Mouse (Mus musculus): ENCODE results near the gene Pola1.

The Pola1 gene

GRCm38 (mm10) chrX:93631657-93632449, at the start of gene Pola1:
Gene Pola1, minus strand, starts transcription at chrX:93632155.
- in situ Hi-C loops (cut with MboI, MseI): no loop called here

GRCm38 (mm10) chrX:93676228-93676627, 44.3 kb upstream of the Pola1 start:
- in situ Hi-C loops (cut with MboI, MseI): no loop called here

DNA sequence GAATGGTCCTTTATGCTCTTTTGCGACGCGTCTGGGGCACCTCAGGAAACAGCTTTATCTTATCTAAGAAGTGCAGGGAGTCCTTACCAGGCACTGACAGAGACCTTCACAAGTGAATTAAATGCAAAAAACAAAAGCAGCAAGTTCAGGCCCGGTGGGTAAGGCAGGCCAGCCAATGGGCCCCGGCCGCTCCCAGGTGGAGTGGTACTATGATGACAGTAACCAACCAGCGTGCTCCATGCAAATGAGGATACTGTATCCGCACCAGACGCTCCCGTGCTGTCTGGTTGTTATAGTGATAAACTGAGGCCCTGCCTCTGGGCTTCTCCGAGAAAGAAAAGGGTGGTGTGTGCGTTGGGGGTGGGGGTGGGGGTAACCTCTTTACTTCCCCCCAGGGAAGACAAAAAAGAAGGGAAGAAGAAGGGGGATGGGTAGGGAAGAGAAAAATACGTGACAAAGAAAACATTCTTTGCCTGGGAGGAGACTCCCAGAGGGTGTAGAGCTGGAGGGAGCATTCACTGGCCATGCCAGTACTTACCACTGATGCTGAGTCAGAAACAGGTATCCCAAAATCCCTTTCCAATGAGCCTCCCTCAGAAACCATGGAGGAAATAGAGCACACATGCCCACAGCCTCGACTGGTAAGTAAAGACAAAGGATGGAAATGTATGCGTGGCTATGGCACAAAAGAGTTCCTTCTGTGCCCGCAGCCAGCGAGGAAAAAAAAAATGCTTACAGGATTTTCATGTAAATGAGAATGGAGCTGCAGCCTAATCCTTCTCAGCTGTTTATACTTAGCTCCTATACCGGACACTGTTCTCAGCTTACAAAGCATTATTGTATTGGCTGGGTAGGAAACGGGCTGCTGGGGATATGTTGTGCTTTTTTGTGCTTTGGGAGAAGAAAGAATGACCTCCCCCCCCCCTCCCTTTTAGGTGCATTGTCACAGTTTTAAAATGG, 43.2 kb upstream of the Pola1 start:
- in situ Hi-C loops (cut with MboI, MseI): no loop called here

GRCm38 (mm10) chrX:93674432-93674831, 42.5 kb upstream of the Pola1 start:
- in situ Hi-C loops (cut with MboI, MseI): no loop called here

DNA sequence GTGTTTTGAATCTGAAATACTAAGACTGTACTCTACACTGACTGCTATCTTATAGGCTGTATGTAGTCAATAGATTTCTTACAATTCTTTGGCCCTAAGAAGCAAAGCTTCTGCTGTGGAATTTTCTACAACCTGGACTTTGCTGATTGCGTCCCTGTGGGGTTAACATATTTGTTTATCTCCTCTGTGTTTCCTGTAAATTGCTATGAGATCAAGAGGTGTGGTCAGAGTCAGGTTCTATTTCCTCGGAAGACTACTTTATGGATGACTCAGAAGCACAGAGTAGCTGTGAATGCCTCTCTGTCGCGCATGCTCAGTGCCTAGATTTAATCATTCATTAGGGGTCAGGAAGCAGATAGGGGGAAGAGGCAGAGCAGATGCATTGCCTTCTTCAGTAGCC, 32.8 kb upstream of the Pola1 start:
- in situ Hi-C loops (cut with MboI, MseI): no loop called here

DNA sequence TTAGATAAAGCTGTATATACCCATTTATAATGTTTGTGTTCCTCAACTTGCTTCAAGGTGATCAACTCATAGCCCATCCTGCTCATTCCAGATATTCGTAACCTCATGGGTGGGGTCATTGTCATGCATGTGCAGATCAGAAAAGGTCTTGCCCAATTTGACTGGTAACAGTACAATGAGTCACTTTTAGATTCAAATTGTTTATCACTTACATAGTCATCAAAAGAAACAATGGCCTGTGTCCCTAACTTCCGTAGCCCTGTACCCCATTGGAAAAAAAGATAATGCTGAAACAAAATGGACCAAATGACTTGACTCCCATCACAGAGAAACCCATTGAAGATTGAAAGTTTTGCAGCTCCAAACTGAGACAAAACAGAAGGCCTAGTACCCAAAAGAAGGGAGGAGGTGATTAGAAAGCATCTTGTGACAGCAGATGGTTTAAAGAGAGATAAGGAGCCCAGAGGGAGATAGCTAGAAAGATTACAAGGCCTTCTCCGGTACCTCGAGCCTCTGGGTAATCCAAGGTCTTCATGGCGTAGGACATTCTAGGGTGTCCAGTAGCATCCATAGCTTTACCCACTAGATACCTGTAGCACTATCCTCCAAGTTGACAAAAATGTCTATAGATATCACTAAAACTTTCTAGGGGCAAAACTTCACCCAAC, 32.1 kb upstream of the Pola1 start:
- in situ Hi-C loops (cut with MboI, MseI): no loop called here

DNA sequence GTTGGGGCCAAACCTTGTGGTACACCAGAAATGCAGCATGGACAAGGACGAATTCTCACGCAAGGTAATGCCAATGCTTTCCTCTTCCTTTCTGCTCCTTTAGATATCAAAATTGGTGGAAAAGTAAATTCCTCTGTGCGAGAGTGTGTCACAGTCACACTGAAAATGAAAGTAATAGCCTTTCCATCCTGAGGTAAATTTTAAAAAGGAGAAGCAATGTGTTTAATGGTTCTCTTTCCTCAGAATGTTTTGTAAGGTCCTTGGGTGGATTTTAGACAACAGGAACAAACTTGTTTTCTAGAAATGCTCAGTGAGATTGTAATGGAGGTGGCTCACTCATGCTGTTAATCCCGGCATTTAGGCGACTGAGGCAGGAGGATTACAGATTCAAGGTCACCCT, 23.2 kb upstream of the Pola1 start:
- in situ Hi-C loops (cut with MboI, MseI): no loop called here

GRCm38 (mm10) chrX:93654218-93655002, 22.5 kb upstream of the Pola1 start, which contains the start of gene Pcyt1b:
Gene Pcyt1b, plus strand, starts transcription at chrX:93654863.
- in situ Hi-C loops (cut with MboI, MseI): no loop called here

DNA sequence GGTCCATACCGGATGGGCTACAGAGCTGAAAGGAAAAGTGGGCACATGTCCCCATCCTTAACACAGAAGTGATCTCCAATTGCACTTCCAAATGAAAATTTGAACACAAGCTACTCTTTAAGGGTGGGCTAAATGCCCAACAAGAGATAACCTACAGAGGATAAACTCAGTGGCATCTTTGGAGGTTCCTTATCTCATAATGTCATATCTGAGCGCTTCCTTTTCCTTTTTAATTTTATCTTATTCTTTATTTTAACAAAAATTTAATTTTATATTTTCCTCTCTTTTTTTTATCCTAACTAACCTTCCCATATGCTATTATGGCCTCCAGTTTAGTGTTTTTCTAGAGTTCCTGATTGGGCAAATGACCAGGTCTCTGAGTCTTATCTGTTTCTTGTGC, 18.8 kb upstream of the Pola1 start:
- in situ Hi-C loops (cut with MboI, MseI): no loop called here

DNA sequence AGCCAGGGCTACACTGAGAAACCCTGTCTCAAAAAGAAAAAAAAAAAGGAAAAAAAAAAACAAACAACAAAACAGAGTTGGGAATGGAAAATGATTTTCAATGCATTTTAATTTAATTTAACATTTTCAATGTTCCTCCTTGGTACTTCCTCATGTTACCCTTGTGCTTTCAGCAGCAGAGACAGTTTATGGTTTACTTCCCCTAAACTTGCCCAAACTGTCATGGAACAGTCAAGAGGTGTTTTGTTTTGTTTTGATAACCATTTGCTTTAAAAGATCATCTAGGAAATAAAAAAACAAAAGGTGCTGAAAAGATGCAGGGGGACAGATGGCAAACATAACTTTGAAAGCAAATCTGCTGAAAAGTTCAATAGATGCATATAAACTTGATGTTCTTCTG, 12.1 kb upstream of the Pola1 start:
- in situ Hi-C loops (cut with MboI, MseI): no loop called here

DNA sequence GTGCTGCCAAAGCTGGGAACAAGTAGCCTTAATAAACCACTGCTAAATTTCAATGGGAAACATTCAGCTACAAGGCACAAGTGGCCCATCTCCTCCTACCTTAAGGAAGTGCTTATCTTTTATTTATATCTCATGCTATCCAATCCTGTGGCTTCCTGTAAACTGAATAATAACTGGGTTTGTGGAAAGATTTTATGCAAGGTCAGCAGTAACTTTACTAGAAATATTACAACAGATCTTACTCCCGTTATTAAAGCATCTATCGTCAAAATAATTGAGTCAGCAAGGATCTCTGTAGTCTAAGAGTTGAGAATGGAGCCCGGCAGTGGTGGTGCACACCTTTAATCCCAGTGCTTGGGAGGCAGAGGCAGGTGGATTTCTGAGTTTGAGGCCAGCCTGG, 11.6 kb upstream of the Pola1 start:
- in situ Hi-C loops (cut with MboI, MseI): no loop called here

- in situ Hi-C loops (cut with MboI, MseI): no loop called here
Observed at GRCm38 (mm10) chrX:93634861-93635375, 3.0 kb upstream of the Pola1 start.

- in situ Hi-C loops (cut with MboI, MseI): no loop called here
Observed at GRCm38 (mm10) chrX:93630256-93630655, 1.7 kb downstream of the Pola1 start.

- in situ Hi-C loops (cut with MboI, MseI): no loop called here
Observed at GRCm38 (mm10) chrX:93602214-93602613, 29.7 kb downstream of the Pola1 start.

GRCm38 (mm10) chrX:93594283-93594682, 37.7 kb downstream of the Pola1 start:
- in situ Hi-C loops (cut with MboI, MseI): no loop called here

GRCm38 (mm10) chrX:93580931-93581330, 51.0 kb downstream of the Pola1 start:
- in situ Hi-C loops (cut with MboI, MseI): no loop called here

DNA sequence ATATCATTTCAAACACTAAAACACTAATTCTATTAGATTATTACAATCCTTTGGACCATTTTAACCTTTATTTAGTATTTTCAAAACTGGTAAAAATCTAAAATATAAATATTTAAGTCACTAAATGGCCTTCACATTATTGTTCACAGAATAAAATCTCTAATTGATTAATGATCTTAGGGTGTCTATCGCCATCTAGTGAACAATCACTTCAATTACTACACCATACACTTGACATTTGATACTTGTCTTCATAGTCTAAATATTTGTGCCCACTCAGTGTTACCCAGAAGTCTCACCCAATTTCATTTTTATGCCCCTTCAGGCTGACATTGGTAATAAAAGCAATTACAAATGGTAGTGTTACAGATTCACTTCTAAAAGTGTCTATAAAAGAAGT, 74.8 kb downstream of the Pola1 start:
- in situ Hi-C loops (cut with MboI, MseI): loop anchor here (10.0 kb wide), 1 partner anchor 482 kb away; no protein-coding TSS in a partner anchor

- in situ Hi-C loops (cut with MboI, MseI): no loop called here
Observed at GRCm38 (mm10) chrX:93539779-93540178, 92.2 kb downstream of the Pola1 start.

GRCm38 (mm10) chrX:93502865-93503353, 129.0 kb downstream of the Pola1 start:
- in situ Hi-C loops (cut with MboI, MseI): no loop called here

- in situ Hi-C loops (cut with MboI, MseI): no loop called here
Observed at GRCm38 (mm10) chrX:93497597-93497996, 134.4 kb downstream of the Pola1 start.

- in situ Hi-C loops (cut with MboI, MseI): loop anchor here (25.0 kb wide), 1 partner anchor 1422 kb away; no protein-coding TSS in a partner anchor
Observed at GRCm38 (mm10) chrX:93465711-93466110, 166.2 kb downstream of the Pola1 start.
